Comparison of ENCODE assay signal across 28 mouse cellular contexts in the genomic region with DNA sequence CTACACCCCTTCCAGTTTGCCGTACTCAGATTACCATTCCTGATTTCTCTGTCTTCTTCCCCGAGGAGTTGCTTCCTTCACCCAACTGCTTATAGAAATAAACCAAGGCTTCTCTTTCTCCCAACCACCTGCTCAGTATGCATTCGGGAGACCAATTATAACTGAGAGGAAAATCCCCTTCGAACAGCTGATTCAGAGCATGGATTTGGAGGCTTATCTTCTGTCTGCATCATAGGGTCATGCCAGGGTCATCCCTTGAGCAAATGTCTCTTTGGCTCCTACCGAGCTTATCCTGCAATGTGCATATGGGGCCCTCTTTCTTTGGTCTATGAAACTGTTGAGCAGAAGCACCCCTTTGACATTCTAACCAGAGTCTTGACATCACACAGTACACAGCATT.
DNase-seq lines count a peak whose midpoint lies in the region; ATAC-seq and TF ChIP-seq lines count a peak whose summit lies in the region.
"Had no signal": no experiment of that assay in that cellular context is flagged by ENCODE, and none has a peak within 500 bp of the region (broad histone marks: within the 10 kb centered on the region; RNA-seq: fewer than 3 reads in every experiment).

No protein-coding gene starts in this region.

- DNase-seq in midbrain, embryonic 11.5 days (ENCODE audit: low spot score, missing footprints) = no peak
- DNase-seq in midbrain, embryonic 10.5 days (ENCODE audit: low spot score) = no peak
- peak; percentile 49 for DNase-seq in limb, embryonic 14.5 days (ENCODE audit: low spot score)
- DNase-seq in retina, embryonic 14.5 days (ENCODE audit: low spot score) = peak; percentile 32
- DNase-seq in left cerebral cortex, postnatal 14 days (ENCODE audit: low spot score in 2 of 2) = no peak
- DNase-seq in kidney, postnatal 25 days = no peak
- no peak for DNase-seq in gastrocnemius, adult 2 months
- DNase-seq: adrenal gland, adult 8-10 months; adrenal gland, postnatal 25 days; cerebellum, adult 11-12 months; cerebellum, adult 8-10 months; cerebellum, postnatal 10 days; cerebellum, postnatal 36 days; embryo, embryonic 11 days; gastrocnemius, postnatal 25 days; heart, adult 18-20 months; heart, postnatal 10 days; heart, postnatal 36 days had no signal

- H3K36me3 ChIP-seq in midbrain, embryonic 11.5 days (ENCODE audit: control insufficient read depth, insufficient read depth, low read length) = no peaks in the 10 kb centered on the region
- H3K36me3 ChIP-seq in midbrain, embryonic 10.5 days = no peaks in the 10 kb centered on the region
- H3K36me3 ChIP-seq in limb, embryonic 14.5 days (ENCODE audit: control insufficient read depth, insufficient read depth, low read length) = no peaks in the 10 kb centered on the region
- H3K36me3 ChIP-seq: embryonic facial prominence, embryonic 12.5 days; forebrain, embryonic 10.5 days; heart, embryonic 12.5 days; heart, embryonic 15.5 days; hindbrain, embryonic 10.5 days; hindbrain, embryonic 13.5 days had no signal

- H3K4me1 ChIP-seq in midbrain, embryonic 11.5 days (ENCODE audit: control insufficient read depth, insufficient read depth, low read length) = no peaks in the 10 kb centered on the region; the same call in 1 of the 2 replicates
- peaks cover 14% of the 10 kb centered on the region for H3K4me1 ChIP-seq in midbrain, embryonic 10.5 days
- peaks cover 8% of the 10 kb centered on the region for H3K4me1 ChIP-seq in limb, embryonic 14.5 days (ENCODE audit: control insufficient read depth, insufficient read depth, low read length)

- WGBS in midbrain, embryonic 11.5 days = 46% methylated on average over 5 of the region's 5 CpGs
- WGBS in midbrain, embryonic 10.5 days = 47% methylated on average over 5 of the region's 5 CpGs
- WGBS in limb, embryonic 14.5 days = 59% methylated on average over 5 of the region's 5 CpGs

- intact Hi-C loops in left cerebral cortex, postnatal 14 days (cut with DNase I) = no loop called here
- intact Hi-C loops in gastrocnemius, adult 2 months (cut with DNase I) = no loop called here

- no peak overlapping the region for H3K9ac ChIP-seq in midbrain, embryonic 11.5 days (ENCODE audit: low read length)
- no peak overlapping the region for H3K9ac ChIP-seq in limb, embryonic 14.5 days (ENCODE audit: low read depth, low read length, severe bottlenecking)
- H3K9ac ChIP-seq: embryonic facial prominence, embryonic 12.5 days; forebrain, embryonic 13.5 days; heart, embryonic 12.5 days; heart, embryonic 15.5 days; hindbrain, embryonic 13.5 days had no signal

- 0 out of 2 replicates have a peak, but pooled peaks have one; percentile 16 for ATAC-seq in midbrain, embryonic 11.5 days (ENCODE audit: low FRiP score)
- ATAC-seq in limb, embryonic 14.5 days (ENCODE audit: low FRiP score, low read depth) = peak; percentile 67
- ATAC-seq: CD4-positive, CD25-positive, alpha-beta regulatory T cell, adult 4 months; forebrain, embryonic 13.5 days; forebrain, embryonic 16.5 days; hindbrain, embryonic 16.5 days had no signal

- H3K27ac ChIP-seq in midbrain, embryonic 11.5 days (ENCODE audit: low read depth, low read length) = no peak overlapping the region
- no peak overlapping the region for H3K27ac ChIP-seq in midbrain, embryonic 10.5 days (replicated peaks)
- H3K27ac ChIP-seq in limb, embryonic 14.5 days (replicated peaks; ENCODE audit: low read depth, low read length) = no peak overlapping the region
- no peak overlapping the region for H3K27ac ChIP-seq in gastrocnemius, adult 2 months
- H3K27ac ChIP-seq: embryonic facial prominence, embryonic 12.5 days; forebrain, embryonic 10.5 days; forebrain, embryonic 13.5 days; heart, embryonic 15.5 days; hindbrain, embryonic 10.5 days; hindbrain, embryonic 13.5 days had no signal

- no peak overlapping the region for H3K4me2 ChIP-seq in midbrain, embryonic 11.5 days
- H3K4me2 ChIP-seq in limb, embryonic 14.5 days (replicated peaks; ENCODE audit: low read depth, low read length, severe bottlenecking) = no peak overlapping the region
- H3K4me2 ChIP-seq: embryonic facial prominence, embryonic 12.5 days; forebrain, embryonic 13.5 days; heart, embryonic 12.5 days; heart, embryonic 15.5 days; hindbrain, embryonic 13.5 days had no signal

- TF ChIP-seq CTCF in gastrocnemius, adult 2 months (IDR thresholded peaks at IDR 0.05) = no peak

- TF ChIP-seq POLR2A in limb, embryonic 14.5 days (IDR thresholded peaks at IDR 0.05; ENCODE audit: borderline replicate concordance, extremely low read depth, insufficient read depth, insufficient read length) = no peak

- no peaks in the 10 kb centered on the region for H3K9me3 ChIP-seq in midbrain, embryonic 11.5 days (ENCODE audit: control insufficient read depth, low read length)
- H3K9me3 ChIP-seq in midbrain, embryonic 10.5 days (replicated peaks) = no peaks in the 10 kb centered on the region
- no peaks in the 10 kb centered on the region for H3K9me3 ChIP-seq in limb, embryonic 14.5 days (ENCODE audit: control insufficient read depth, low read length)
- H3K9me3 ChIP-seq: embryonic facial prominence, embryonic 12.5 days; forebrain, embryonic 10.5 days; forebrain, embryonic 13.5 days; heart, embryonic 12.5 days; heart, embryonic 15.5 days; hindbrain, embryonic 10.5 days; hindbrain, embryonic 13.5 days had no signal

- H3K4me3 ChIP-seq in midbrain, embryonic 11.5 days (ENCODE audit: low read depth, low read length) = no peak overlapping the region
- H3K4me3 ChIP-seq in midbrain, embryonic 10.5 days = no peak overlapping the region
- H3K4me3 ChIP-seq in limb, embryonic 14.5 days (replicated peaks; ENCODE audit: low read length) = no peak overlapping the region
- no peak overlapping the region for H3K4me3 ChIP-seq in gastrocnemius, adult 2 months
- H3K4me3 ChIP-seq: embryonic facial prominence, embryonic 12.5 days; forebrain, embryonic 10.5 days; forebrain, embryonic 13.5 days; heart, embryonic 12.5 days; heart, embryonic 15.5 days; hindbrain, embryonic 10.5 days; hindbrain, embryonic 13.5 days had no signal

- no peaks in the 10 kb centered on the region; the same call in 1 of the 2 replicates for H3K27me3 ChIP-seq in midbrain, embryonic 11.5 days (ENCODE audit: control insufficient read depth, insufficient read depth, low read length)
- peaks cover 6% of the 10 kb centered on the region; the same call in 1 of the 2 replicates for H3K27me3 ChIP-seq in midbrain, embryonic 10.5 days (ENCODE audit: low read depth, poor library complexity, severe bottlenecking)
- no peaks in the 10 kb centered on the region for H3K27me3 ChIP-seq in limb, embryonic 14.5 days (ENCODE audit: control insufficient read depth, insufficient read depth, low read length)
- H3K27me3 ChIP-seq: embryonic facial prominence, embryonic 12.5 days; heart, embryonic 15.5 days had no signal

Comparison
In these comparisons a context has a peak if more than half of its experiments do, and no peak if none do; other contexts are left out.
1. DNase-seq: peak in limb, embryonic 14.5 days (single experiment) and retina, embryonic 14.5 days (single experiment); none in midbrain, embryonic 11.5 days (single experiment), midbrain, embryonic 10.5 days (single experiment), left cerebral cortex, postnatal 14 days (0 of 2), kidney, postnatal 25 days (0 of 2) and gastrocnemius, adult 2 months (single experiment).